Mouse (Mus musculus) heart, adult 2 months (tissue): ENCODE data around the gene Lamtor4. TPM values are rescaled to one million over a fixed set of nuclear protein-coding genes. Genes with fewer than 3 reads are reported as not detected.

ENCODE experiments used
- DNase-seq, 2 experiments: peaks; one replicate each; pipeline ENCODE4 v3.0.0; 2021
- H3K27ac ChIP-seq: fragments of 200-600 bp; 2 replicates; pipeline ENCODE4 v1.8.1; 2022
- H3K27me3 ChIP-seq: fragments of 200-500 bp; 2 replicates; pipeline ENCODE4 v1.6.1; 2012; ENCODE audit warnings: mild to moderate bottlenecking, low read length, inconsistent platforms, mixed read lengths; ENCODE audit not compliant: control insufficient read depth, insufficient read depth
- H3K36me3 ChIP-seq: fragments of 200-500 bp; 2 replicates; pipeline ENCODE4 v1.6.1; 2012; ENCODE audit warnings: low read length, inconsistent platforms; ENCODE audit not compliant: control insufficient read depth, insufficient read depth
- H3K4me1 ChIP-seq: fragments of 200-500 bp; 2 replicates; pipeline ENCODE4 v1.6.1; 2011; ENCODE audit warnings: low read length; ENCODE audit not compliant: control insufficient read depth, insufficient read depth
- H3K4me3 ChIP-seq: fragments of 200-600 bp; 2 replicates; pipeline ENCODE4 v1.8.1; 2022
- H3K79me2 ChIP-seq: fragments of 200-500 bp; replicated peaks from 2 replicates; pipeline ENCODE4 v1.6.1; 2012; ENCODE audit warnings: mild to moderate bottlenecking, inconsistent platforms, low read length, moderate library complexity, mixed read lengths; ENCODE audit not compliant: control insufficient read depth, insufficient read depth
- H3K9ac ChIP-seq: fragments of 200-500 bp; 2 replicates; pipeline ENCODE4 v1.6.1; 2012; ENCODE audit warnings: low read depth, mild to moderate bottlenecking, control low read depth, inconsistent platforms, low read length, mixed read lengths
- CTCF ChIP-seq: fragments of 200-600 bp; IDR thresholded peaks from 2 replicates; pipeline ENCODE4 v1.8.1; 2022; ENCODE audit warnings: antibody characterized with exemption, mild to moderate bottlenecking, moderate library complexity
- EP300 ChIP-seq: fragments of 200-500 bp; IDR thresholded peaks from 2 replicates; pipeline ENCODE4 v1.6.1; 2011; ENCODE audit warnings: low read depth, low read length, control low read depth; ENCODE audit not compliant: insufficient read depth
- POLR2A ChIP-seq: fragments of 200-500 bp; IDR thresholded peaks from 2 replicates; pipeline ENCODE4 v1.6.1; 2011; ENCODE audit warnings: mild to moderate bottlenecking, low read depth, low read length, control low read depth; ENCODE audit not compliant: insufficient read depth
- WGBS: fragments of 180-500 bp; shearing (Covaris S2); methylation state at CpG from one replicate; pipeline ENCODE4 v1.1.7; 2018; 5-methylcytosine and 5-hydroxymethylcytosine counted together
- intact Hi-C: fragments of 180-260 bp; cut with DNase I; formaldehyde crosslinking; loops from one replicate; pipeline ENCODE4 v1.15.1; 2025
- polyA plus RNA-seq: library from polyadenylated mRNA; depleted of rRNA; stranded (reverse); fragments of >200 nt; gene quantifications from 2 replicates; pipeline ENCODE4 v1.2.3, GENCODE M21; 2012
- total RNA-seq, 2 experiments: library from RNA; stranded (reverse); gene quantifications; 2 replicates each; pipeline ENCODE4 v1.2.3; 2021

The Lamtor4 gene
- total and polyA plus RNA-seq, 3 experiments = 45.5 to 151 (median 54.3) TPM

DNA sequence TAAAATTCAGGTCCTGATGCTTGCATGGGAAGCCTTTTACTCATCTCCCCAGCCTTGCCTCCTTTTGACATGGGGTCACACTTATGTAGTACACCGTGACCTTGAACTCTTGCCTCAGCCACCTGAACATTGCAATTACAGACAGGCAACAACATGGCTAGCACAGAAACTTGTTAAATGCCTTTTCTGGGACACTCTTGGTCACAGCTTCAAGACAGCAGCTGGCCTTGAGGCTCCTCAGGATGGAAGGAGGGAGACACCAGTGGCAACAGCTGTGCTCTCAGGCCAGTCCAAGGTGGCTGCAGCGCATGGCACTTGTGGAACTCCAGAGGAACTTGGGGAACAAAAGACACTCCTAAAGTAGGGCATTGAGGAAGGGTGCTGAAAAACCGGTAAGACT is 11.8 kb downstream of the Lamtor4 start:
- peaks cover 5% of the 10 kb centered on the region; the same call in 1 of the 2 replicates for H3K4me1 ChIP-seq
- H3K36me3 ChIP-seq = no peaks in the 10 kb centered on the region
- H3K79me2 ChIP-seq = no peaks in the 10 kb centered on the region
- H3K4me3 ChIP-seq = no peak overlapping the region
- no peak for DNase-seq
- no peak overlapping the region for H3K27ac ChIP-seq
- no peak overlapping the region for H3K9ac ChIP-seq
- intact Hi-C loops = no loop called here
- H3K27me3 ChIP-seq = no peaks in the 10 kb centered on the region
- TF ChIP-seq CTCF (no peak), EP300 (no peak), POLR2A (no peak)
- WGBS = 91% methylated on average over 3 of the region's 3 CpGs

DNA sequence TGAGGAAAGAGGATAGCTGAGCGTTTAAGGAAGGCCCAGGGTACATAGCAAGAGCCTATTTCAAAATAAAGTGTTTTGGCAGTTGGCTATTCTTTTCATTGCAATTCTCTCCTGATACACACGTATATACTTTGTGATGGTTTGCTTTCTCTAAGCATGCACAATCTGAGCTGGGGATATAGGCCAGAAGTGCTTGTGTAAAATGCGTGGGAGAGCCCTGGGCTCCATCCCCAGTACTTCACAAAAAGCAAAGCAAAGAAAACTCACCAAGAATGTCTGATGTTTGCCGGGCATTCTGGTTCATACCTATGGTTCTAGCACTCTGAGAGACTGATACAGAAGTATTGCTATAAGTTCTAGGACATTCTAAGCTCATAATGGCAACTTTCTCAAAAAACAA is 13.7 kb downstream of the Lamtor4 start:
- Histone ChIP-seq H3K27me3 (no peaks in the 10 kb centered on the region), H3K9ac (no peak overlapping the region), H3K4me3 (no peak overlapping the region), H3K27ac (no peak overlapping the region), H3K79me2 (no peaks in the 10 kb centered on the region), H3K36me3 (no peaks in the 10 kb centered on the region), H3K4me1 (peaks cover 1% of the 10 kb centered on the region; the same call in 1 of the 2 replicates)
- intact Hi-C loops = no loop called here
- WGBS = 66% methylated on average over 4 of the region's 4 CpGs
- no peak for DNase-seq
- TF ChIP-seq EP300 (no peak), POLR2A (no peak), CTCF (no peak)

- intact Hi-C loops = no loop called here
Observed at GRCm38 (mm10) chr5:138271232-138271631, 15.9 kb downstream of the Lamtor4 start.

GRCm38 (mm10) chr5:138272409-138272923 is 17.2 kb downstream of the Lamtor4 start, which contains the start of gene Gal3st4:
Gal3st4 (minus strand) TSS chr5:138272840.
- no peaks in the 10 kb centered on the region for H3K4me1 ChIP-seq
- H3K27ac ChIP-seq = peak within 1 kb of the TSS; percentile 59
- no peak for TF ChIP-seq CTCF
- H3K4me3 ChIP-seq = no peak within 1 kb of the TSS; the same call in 1 of the 2 replicates
- no peaks in the 10 kb centered on the region for H3K27me3 ChIP-seq
- peak; percentile 54 to 59 for DNase-seq
- no peaks in the 10 kb centered on the region for H3K79me2 ChIP-seq
- H3K9ac ChIP-seq = no peak within 1 kb of the TSS
- intact Hi-C loops = no loop called here
- WGBS = 8% methylated on average over 12 of the region's 12 CpGs
- no peaks in the 10 kb centered on the region for H3K36me3 ChIP-seq

More at GRCm38 (mm10) chr5:138271232-138271631, 15.9 kb downstream of the Lamtor4 start:
- no peak for DNase-seq
- Histone ChIP-seq H3K4me3 (no peak overlapping the region), H3K27ac (no peak overlapping the region), H3K36me3 (no peaks in the 10 kb centered on the region), H3K4me1 (no peaks in the 10 kb centered on the region), H3K27me3 (no peaks in the 10 kb centered on the region), H3K9ac (no peak overlapping the region), H3K79me2 (no peaks in the 10 kb centered on the region)
- 40% methylated on average over 3 of the region's 3 CpGs for WGBS
- TF ChIP-seq CTCF (no peak), POLR2A (no peak)

DNA sequence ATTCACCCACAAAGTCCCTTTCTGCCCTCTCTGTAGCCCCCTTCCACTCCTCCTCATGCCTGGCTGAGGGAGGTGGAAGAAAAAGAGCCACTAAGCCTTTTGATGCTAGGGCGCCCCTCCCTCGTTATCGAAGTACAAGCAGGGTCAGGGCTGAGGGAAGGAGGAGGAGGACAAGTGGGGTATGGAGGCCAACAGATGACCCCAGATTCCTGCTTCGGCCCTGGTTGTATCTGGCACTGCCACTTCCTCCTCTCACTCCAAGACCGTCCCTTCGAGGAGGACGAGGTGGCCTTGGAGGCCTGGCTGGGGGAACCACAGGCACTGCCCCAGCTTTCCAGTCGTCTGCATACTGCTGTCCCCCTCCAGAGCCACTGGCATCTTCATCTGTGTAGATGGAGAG is 18.9 kb downstream of the Lamtor4 start:
- TF ChIP-seq CTCF (no peak), POLR2A (no peak), EP300 (no peak)
- Histone ChIP-seq H3K27me3 (no peaks in the 10 kb centered on the region), H3K9ac (no peak overlapping the region), H3K36me3 (no peaks in the 10 kb centered on the region), H3K4me3 (no peak overlapping the region), H3K27ac (no peak overlapping the region), H3K79me2 (no peaks in the 10 kb centered on the region), H3K4me1 (no peaks in the 10 kb centered on the region)
- no peak for DNase-seq
- intact Hi-C loops = no loop called here
- 76% methylated on average over 8 of the region's 8 CpGs for WGBS

- Histone ChIP-seq H3K27me3 (no peaks in the 10 kb centered on the region), H3K9ac (no peak overlapping the region), H3K4me1 (no peaks in the 10 kb centered on the region; the same call in 1 of the 2 replicates), H3K27ac (no peak overlapping the region), H3K79me2 (no peaks in the 10 kb centered on the region), H3K36me3 (no peaks in the 10 kb centered on the region), H3K4me3 (no peak overlapping the region)
- WGBS = 57% methylated on average over 41 of the region's 41 CpGs
- no peak for DNase-seq
- no peak for TF ChIP-seq CTCF
- no peak for TF ChIP-seq EP300
- no peak for TF ChIP-seq POLR2A
- intact Hi-C loops = no loop called here
Observed at GRCm38 (mm10) chr5:138275216-138276050, 20.2 kb downstream of the Lamtor4 start.
